Comparison of ENCODE assay signal across 22 mouse cellular contexts in the genomic region with DNA sequence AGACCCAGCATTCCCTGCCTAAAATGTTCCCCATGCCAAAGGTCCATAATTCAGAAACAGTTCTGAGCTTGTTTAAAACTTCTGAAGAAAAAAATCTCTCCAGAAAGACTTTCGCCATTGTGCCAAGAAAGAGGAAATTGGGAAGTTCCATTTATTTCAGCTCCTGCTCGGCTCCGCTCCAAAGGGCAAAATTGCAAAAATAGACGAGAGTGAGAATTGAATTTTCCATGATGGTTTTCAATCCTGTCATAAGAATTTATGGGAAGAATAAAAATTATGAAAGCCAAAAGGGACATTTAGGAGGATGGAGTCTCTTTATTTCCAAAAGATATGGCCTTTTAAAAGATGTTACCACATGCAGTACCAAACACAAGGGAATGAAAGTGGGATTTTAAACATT.
DNase-seq lines count a peak whose midpoint lies in the region; ATAC-seq and TF ChIP-seq lines count a peak whose summit lies in the region.
"Had no signal": no experiment of that assay in that cellular context is flagged by ENCODE, and none has a peak within 500 bp of the region (broad histone marks: within the 10 kb centered on the region; RNA-seq: fewer than 3 reads in every experiment).

No protein-coding gene starts in this region.

- no peak for TF ChIP-seq CTCF in lung, adult 2 months (IDR thresholded peaks at IDR 0.05; ENCODE audit: insufficient read depth, low read length)

- no peak overlapping the region for H3K27ac ChIP-seq in heart, embryonic 11.5 days (ENCODE audit: low read depth, low read length)
- H3K27ac ChIP-seq in lung, embryonic 16.5 days (ENCODE audit: low read length) = peak overlapping the region; percentile 76
- H3K27ac ChIP-seq in forebrain, embryonic 11.5 days (ENCODE audit: low read depth, low read length) = no peak overlapping the region
- H3K27ac ChIP-seq in limb, embryonic 10.5 days = no peak overlapping the region
- H3K27ac ChIP-seq: forebrain, embryonic 10.5 days; heart, embryonic 13.5 days; intestine, embryonic 15.5 days; limb, embryonic 12.5 days; macrophage; midbrain, embryonic 15.5 days; neural tube, embryonic 13.5 days had no signal

- no peak for TF ChIP-seq POLR2A in lung, adult 2 months (IDR thresholded peaks at IDR 0.05; ENCODE audit: borderline replicate concordance, extremely low read depth, low read depth, low read length)

- no peak overlapping the region for H3K4me2 ChIP-seq in heart, embryonic 11.5 days
- H3K4me2 ChIP-seq in lung, embryonic 16.5 days (ENCODE audit: low read depth, low read length) = no peak overlapping the region
- H3K4me2 ChIP-seq in forebrain, embryonic 11.5 days (ENCODE audit: low read depth, low read length, severe bottlenecking) = no peak overlapping the region
- H3K4me2 ChIP-seq: heart, embryonic 13.5 days; intestine, embryonic 15.5 days; limb, embryonic 12.5 days; liver, embryonic 11.5 days; midbrain, embryonic 15.5 days; neural tube, embryonic 13.5 days had no signal

- no peaks in the 10 kb centered on the region for H3K4me1 ChIP-seq in heart, embryonic 11.5 days (ENCODE audit: control insufficient read depth, insufficient read depth, low read length)
- no peaks in the 10 kb centered on the region for H3K4me1 ChIP-seq in lung, adult 2 months (ENCODE audit: control insufficient read depth, insufficient read depth, low read length)
- H3K4me1 ChIP-seq in lung, embryonic 16.5 days (replicated peaks; ENCODE audit: control insufficient read depth, insufficient read depth, low read length) = no peaks in the 10 kb centered on the region
- no peaks in the 10 kb centered on the region for H3K4me1 ChIP-seq in forebrain, embryonic 11.5 days (replicated peaks; ENCODE audit: control insufficient read depth, insufficient read depth, low read length)
- H3K4me1 ChIP-seq in limb, embryonic 10.5 days = no peaks in the 10 kb centered on the region
- H3K4me1 ChIP-seq: heart, embryonic 13.5 days; intestine, embryonic 15.5 days; limb, embryonic 12.5 days; midbrain, embryonic 15.5 days; neural tube, embryonic 13.5 days had no signal

- no peak for ATAC-seq in heart, embryonic 11.5 days (replicated peaks; ENCODE audit: insufficient number of reproducible peaks, low FRiP score, low TSS enrichment)
- peak; percentile 56 for ATAC-seq in lung, embryonic 16.5 days (ENCODE audit: low read depth)
- no peak for ATAC-seq in forebrain, embryonic 11.5 days (replicated peaks; ENCODE audit: low FRiP score)
- ATAC-seq: hindbrain, embryonic 16.5 days; intestine, embryonic 15.5 days; midbrain, embryonic 15.5 days had no signal

- H3K9ac ChIP-seq in heart, embryonic 11.5 days (ENCODE audit: low read depth, low read length) = no peak overlapping the region
- H3K9ac ChIP-seq in lung, embryonic 16.5 days (ENCODE audit: low read length) = no peak overlapping the region
- no peak overlapping the region for H3K9ac ChIP-seq in forebrain, embryonic 11.5 days (ENCODE audit: low read length)
- H3K9ac ChIP-seq: heart, embryonic 13.5 days; intestine, embryonic 15.5 days; limb, embryonic 12.5 days; midbrain, embryonic 15.5 days; neural tube, embryonic 13.5 days had no signal

- DNase-seq in heart, adult 8-10 months (ENCODE audit: low spot score) = peak; percentile 30
- peak; percentile 21 to 37 for DNase-seq in lung, adult 18-20 months
- DNase-seq in lung, adult 2 months = no peak
- peak; percentile 54 to 62 for DNase-seq in lung, postnatal 4 days
- no peak for DNase-seq in forebrain, embryonic 11.5 days (ENCODE audit: low spot score)
- no peak for DNase-seq in limb, embryonic 10.5 days (ENCODE audit: low spot score)
- DNase-seq: adrenal gland, adult 2 months; cerebellum, adult 11-12 months; cerebellum, postnatal 10 days; retina, postnatal 1 day had no signal

- no peak overlapping the region for H3K4me3 ChIP-seq in heart, embryonic 11.5 days (ENCODE audit: low read depth, low read length)
- no peak overlapping the region for H3K4me3 ChIP-seq in lung, adult 2 months (replicated peaks; ENCODE audit: extremely low read depth, low read depth, low read length)
- no peak overlapping the region for H3K4me3 ChIP-seq in lung, embryonic 16.5 days (ENCODE audit: low read length)
- H3K4me3 ChIP-seq in forebrain, embryonic 11.5 days (ENCODE audit: low read depth, low read length) = no peak overlapping the region
- no peak overlapping the region for H3K4me3 ChIP-seq in limb, embryonic 10.5 days
- H3K4me3 ChIP-seq: forebrain, embryonic 10.5 days; heart, embryonic 13.5 days; intestine, embryonic 15.5 days; limb, embryonic 12.5 days; midbrain, embryonic 15.5 days; myocyte; neural tube, embryonic 13.5 days had no signal

- WGBS in heart, embryonic 11.5 days (ENCODE audit: insufficient replicate concordance) = 84% methylated on average over 4 of the region's 4 CpGs
- WGBS in lung, adult 2 months = 68% methylated on average over 4 of the region's 4 CpGs
- WGBS in lung, embryonic 16.5 days = 66% methylated on average over 4 of the region's 4 CpGs
- WGBS in forebrain, embryonic 11.5 days = 96% methylated on average over 4 of the region's 4 CpGs
- WGBS in limb, embryonic 10.5 days = 95% methylated on average over 4 of the region's 4 CpGs

- no peaks in the 10 kb centered on the region for H3K36me3 ChIP-seq in heart, embryonic 11.5 days (ENCODE audit: control insufficient read depth, insufficient read depth, low read length)
- H3K36me3 ChIP-seq in lung, embryonic 16.5 days (ENCODE audit: control insufficient read depth, insufficient read depth, low read length) = no peaks in the 10 kb centered on the region
- no peaks in the 10 kb centered on the region for H3K36me3 ChIP-seq in forebrain, embryonic 11.5 days (ENCODE audit: control insufficient read depth, insufficient read depth, low read length)
- no peaks in the 10 kb centered on the region for H3K36me3 ChIP-seq in limb, embryonic 10.5 days
- H3K36me3 ChIP-seq: forebrain, embryonic 10.5 days; heart, embryonic 13.5 days; intestine, embryonic 15.5 days; limb, embryonic 12.5 days; midbrain, embryonic 15.5 days; neural tube, embryonic 13.5 days had no signal

- no peaks in the 10 kb centered on the region for H3K9me3 ChIP-seq in heart, embryonic 11.5 days (replicated peaks; ENCODE audit: control insufficient read depth, low read length)
- no peaks in the 10 kb centered on the region for H3K9me3 ChIP-seq in lung, embryonic 16.5 days (ENCODE audit: control insufficient read depth, low read length)
- H3K9me3 ChIP-seq in forebrain, embryonic 11.5 days (ENCODE audit: control insufficient read depth, low read length) = no peaks in the 10 kb centered on the region
- no peaks in the 10 kb centered on the region for H3K9me3 ChIP-seq in limb, embryonic 10.5 days (replicated peaks)
- H3K9me3 ChIP-seq: forebrain, embryonic 10.5 days; heart, embryonic 13.5 days; intestine, embryonic 15.5 days; limb, embryonic 12.5 days; midbrain, embryonic 15.5 days; neural tube, embryonic 13.5 days had no signal

- no peaks in the 10 kb centered on the region for H3K27me3 ChIP-seq in heart, embryonic 11.5 days (ENCODE audit: control insufficient read depth, insufficient read depth, low read length)
- no peaks in the 10 kb centered on the region for H3K27me3 ChIP-seq in lung, embryonic 16.5 days (ENCODE audit: control insufficient read depth, insufficient read depth, low read depth, low read length)
- H3K27me3 ChIP-seq in forebrain, embryonic 11.5 days (ENCODE audit: control insufficient read depth, insufficient read depth, low read length) = no peaks in the 10 kb centered on the region
- H3K27me3 ChIP-seq in limb, embryonic 10.5 days (ENCODE audit: low read depth, poor library complexity, severe bottlenecking) = 0 out of 2 replicates have a peak, but pooled peaks cover 8% of the 10 kb centered on the region
- H3K27me3 ChIP-seq: heart, embryonic 13.5 days; intestine, embryonic 15.5 days; limb, embryonic 12.5 days; midbrain, embryonic 15.5 days; neural tube, embryonic 13.5 days had no signal

Comparison
In these comparisons a context has a peak if more than half of its experiments do, and no peak if none do; other contexts are left out.
1. DNase-seq: peak in heart, adult 8-10 months (single experiment), lung, adult 18-20 months (2 of 2) and lung, postnatal 4 days (2 of 2); none in lung, adult 2 months (single experiment), forebrain, embryonic 11.5 days (single experiment) and limb, embryonic 10.5 days (single experiment).